Comparison of ENCODE assay signal across 27 mouse cellular contexts in genomic region chr8:92077611-92078010, GRCm38 (mm10).
"Had no signal": no experiment of that assay in that cellular context is flagged by ENCODE, and none has a peak within 500 bp of the region (broad histone marks: within the 10 kb centered on the region; RNA-seq: fewer than 3 reads in every experiment).

No protein-coding gene starts in this region.

- H3K36me3 ChIP-seq: heart, embryonic 10.5 days; heart, embryonic 12.5 days; hindbrain, embryonic 10.5 days; hindbrain, embryonic 12.5 days; intestine, embryonic 15.5 days; limb, embryonic 10.5 days; limb, embryonic 12.5 days; liver, embryonic 13.5 days had no signal

- H3K9ac ChIP-seq: heart, embryonic 12.5 days; hindbrain, embryonic 12.5 days; hindbrain, embryonic 14.5 days; intestine, embryonic 15.5 days; limb, embryonic 12.5 days; liver, embryonic 13.5 days had no signal

- H3K4me3 ChIP-seq: gastrocnemius, adult 2 months; heart, embryonic 10.5 days; heart, embryonic 12.5 days; hindbrain, embryonic 10.5 days; hindbrain, embryonic 12.5 days; intestine, embryonic 15.5 days; layer of hippocampus, adult 2 months; left cerebral cortex, adult 2 months; limb, embryonic 10.5 days; limb, embryonic 12.5 days; liver, embryonic 13.5 days had no signal

- H3K4me1 ChIP-seq: hindbrain, embryonic 12.5 days; intestine, embryonic 15.5 days; limb, embryonic 12.5 days; liver, embryonic 13.5 days had no signal

- ATAC-seq: hindbrain, embryonic 16.5 days; inflammation-experienced regulatory T-cells, adult 6 months; intestine, embryonic 15.5 days; intestine, postnatal 0 days had no signal

- H3K9me3 ChIP-seq: heart, embryonic 10.5 days; heart, embryonic 12.5 days; hindbrain, embryonic 10.5 days; hindbrain, embryonic 12.5 days; intestine, embryonic 15.5 days; limb, embryonic 10.5 days; limb, embryonic 12.5 days; liver, embryonic 13.5 days had no signal

- H3K27ac ChIP-seq: gastrocnemius, adult 2 months; heart, embryonic 10.5 days; hindbrain, embryonic 10.5 days; hindbrain, embryonic 12.5 days; hindbrain, embryonic 14.5 days; intestine, embryonic 15.5 days; layer of hippocampus, adult 2 months; left cerebral cortex, adult 2 months; limb, embryonic 10.5 days; limb, embryonic 12.5 days; liver, embryonic 13.5 days had no signal

- H3K4me2 ChIP-seq: heart, embryonic 12.5 days; hindbrain, embryonic 12.5 days; hindbrain, embryonic 14.5 days; intestine, embryonic 15.5 days; limb, embryonic 12.5 days; liver, embryonic 11.5 days; liver, embryonic 13.5 days had no signal

- H3K27me3 ChIP-seq: intestine, embryonic 15.5 days had no signal

- DNase-seq: gastrocnemius, adult 2 months; gastrocnemius, postnatal 10 days; gastrocnemius, postnatal 25 days; heart, adult 18-20 months; heart, postnatal 10 days; heart, postnatal 4 days; kidney, adult 18-20 months; kidney, adult 8-10 months; kidney, postnatal 10 days; kidney, postnatal 25 days; kidney, postnatal 4 days; liver; liver, embryonic 13.5 days had no signal
